Mouse (Mus musculus): ENCODE measurements around the gene Pcbd2. TPM values are rescaled to one million over a fixed set of nuclear protein-coding genes. Genes with fewer than 3 reads are reported as not detected.

Gene Pcbd2
- polyA plus RNA-seq, 1 experiment from 2014 or later: 49.2 TPM

DNA sequence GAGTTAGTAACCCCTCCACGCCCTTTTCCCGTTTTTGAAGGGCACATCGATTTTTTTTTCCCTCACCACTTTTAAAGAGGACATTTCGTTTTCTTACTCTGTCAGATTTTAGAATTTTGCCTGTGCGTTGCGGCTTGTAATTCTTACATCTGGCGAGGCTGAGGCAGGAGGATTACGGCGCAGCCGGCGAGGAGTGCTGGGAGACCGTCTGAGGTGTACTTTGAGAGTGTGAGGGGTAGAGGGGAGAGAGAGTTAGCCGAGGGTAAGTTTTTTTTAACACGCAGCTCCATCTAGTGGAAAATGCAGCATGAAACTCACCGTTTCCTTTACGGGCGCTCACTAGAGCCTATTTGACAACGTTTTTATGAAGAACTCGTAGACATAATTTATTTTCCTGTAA is 671 bp downstream of the Pcbd2 start:
- peak overlapping the region; percentile 70 for H3K4me3 ChIP-seq (ENCODE audit: low read length)
- H3K9ac ChIP-seq (ENCODE audit: low read depth, low read length): peak overlapping the region; percentile 83
- 3% methylated on average over 19 of the region's 19 CpGs for WGBS
- peaks cover 13% of the 10 kb centered on the region; the same call in 1 of the 2 replicates for H3K36me3 ChIP-seq (ENCODE audit: control insufficient read depth, insufficient read depth, low read length)
- peak; percentile 78 for ATAC-seq (ENCODE audit: low FRiP score, low TSS enrichment)
- no peaks in the 10 kb centered on the region for H3K9me3 ChIP-seq (ENCODE audit: control insufficient read depth, low read length)
- peak overlapping the region; percentile 64 for H3K4me2 ChIP-seq (replicated peaks; ENCODE audit: low read depth, low read length)
- peak overlapping the region; percentile 97 for H3K27ac ChIP-seq (ENCODE audit: low read depth, low read length)
- no peaks in the 10 kb centered on the region for H3K4me1 ChIP-seq (ENCODE audit: control insufficient read depth, insufficient read depth, low read length)
- no peaks in the 10 kb centered on the region for H3K27me3 ChIP-seq (ENCODE audit: control insufficient read depth, insufficient read depth, low read length)

DNA sequence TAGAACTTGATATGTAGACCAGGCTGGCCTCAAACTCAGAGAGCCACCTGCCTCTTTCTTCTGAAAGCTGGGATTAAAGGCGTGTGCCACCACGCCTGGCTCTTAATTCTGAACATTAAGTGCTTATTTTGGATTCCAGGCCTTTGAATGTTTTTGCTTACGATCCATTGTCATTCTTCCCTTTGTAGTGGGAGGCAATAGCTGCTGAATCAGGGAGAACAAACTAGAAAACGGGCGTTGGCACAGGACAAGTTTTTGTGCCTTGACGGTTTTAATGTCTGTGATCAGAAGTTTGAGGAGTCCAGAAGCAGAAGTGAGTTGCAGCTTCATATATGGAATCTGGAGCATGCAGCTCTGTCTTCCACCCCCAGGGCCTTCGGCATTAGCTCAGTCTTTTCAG is 3.5 kb downstream of the Pcbd2 start:
- no peak overlapping the region for H3K4me2 ChIP-seq (replicated peaks; ENCODE audit: low read depth, low read length)
- no peaks in the 10 kb centered on the region for H3K27me3 ChIP-seq (ENCODE audit: control insufficient read depth, insufficient read depth, low read length)
- H3K27ac ChIP-seq (ENCODE audit: low read depth, low read length): no peak overlapping the region
- WGBS: 87% methylated on average over 7 of the region's 7 CpGs
- ATAC-seq (ENCODE audit: low FRiP score, low TSS enrichment): no peak
- no peak overlapping the region for H3K4me3 ChIP-seq (ENCODE audit: low read length)
- H3K9ac ChIP-seq (ENCODE audit: low read depth, low read length): no peak overlapping the region
- no peaks in the 10 kb centered on the region for H3K9me3 ChIP-seq (ENCODE audit: control insufficient read depth, low read length)
- H3K36me3 ChIP-seq (ENCODE audit: control insufficient read depth, insufficient read depth, low read length): peaks cover 1% of the 10 kb centered on the region; the same call in 1 of the 2 replicates
- no peaks in the 10 kb centered on the region for H3K4me1 ChIP-seq (ENCODE audit: control insufficient read depth, insufficient read depth, low read length)

DNA sequence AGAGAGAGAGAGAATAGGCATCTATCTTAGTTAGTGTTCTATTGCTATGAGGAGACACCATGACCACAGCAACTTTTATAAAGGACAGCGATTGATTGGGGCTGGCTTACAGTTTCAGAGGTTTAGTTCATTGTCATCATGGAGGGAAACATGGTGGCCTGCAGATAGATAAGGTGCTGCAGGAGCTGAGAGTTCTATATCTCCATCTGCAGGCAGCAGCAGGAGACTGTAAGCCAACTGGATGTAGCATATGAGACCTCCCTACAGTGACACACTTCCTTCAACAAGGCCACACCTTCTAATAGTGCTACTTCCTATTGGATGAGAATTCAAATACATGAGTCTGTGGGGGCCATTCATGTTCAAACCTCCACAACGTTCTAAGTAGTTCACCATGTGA is 5.0 kb downstream of the Pcbd2 start:
- WGBS: 83% methylated on average over 2 of the region's 2 CpGs
- H3K4me2 ChIP-seq (replicated peaks; ENCODE audit: low read depth, low read length): no peak overlapping the region
- no peak overlapping the region for H3K27ac ChIP-seq (ENCODE audit: low read depth, low read length)
- H3K4me3 ChIP-seq (ENCODE audit: low read length): no peak overlapping the region
- no peak overlapping the region for H3K9ac ChIP-seq (ENCODE audit: low read depth, low read length)
- no peaks in the 10 kb centered on the region for H3K27me3 ChIP-seq (ENCODE audit: control insufficient read depth, insufficient read depth, low read length)
- no peaks in the 10 kb centered on the region for H3K9me3 ChIP-seq (ENCODE audit: control insufficient read depth, low read length)
- no peaks in the 10 kb centered on the region for H3K4me1 ChIP-seq (ENCODE audit: control insufficient read depth, insufficient read depth, low read length)
- no peaks in the 10 kb centered on the region for H3K36me3 ChIP-seq (ENCODE audit: control insufficient read depth, insufficient read depth, low read length)
- ATAC-seq (ENCODE audit: low FRiP score, low TSS enrichment): no peak

DNA sequence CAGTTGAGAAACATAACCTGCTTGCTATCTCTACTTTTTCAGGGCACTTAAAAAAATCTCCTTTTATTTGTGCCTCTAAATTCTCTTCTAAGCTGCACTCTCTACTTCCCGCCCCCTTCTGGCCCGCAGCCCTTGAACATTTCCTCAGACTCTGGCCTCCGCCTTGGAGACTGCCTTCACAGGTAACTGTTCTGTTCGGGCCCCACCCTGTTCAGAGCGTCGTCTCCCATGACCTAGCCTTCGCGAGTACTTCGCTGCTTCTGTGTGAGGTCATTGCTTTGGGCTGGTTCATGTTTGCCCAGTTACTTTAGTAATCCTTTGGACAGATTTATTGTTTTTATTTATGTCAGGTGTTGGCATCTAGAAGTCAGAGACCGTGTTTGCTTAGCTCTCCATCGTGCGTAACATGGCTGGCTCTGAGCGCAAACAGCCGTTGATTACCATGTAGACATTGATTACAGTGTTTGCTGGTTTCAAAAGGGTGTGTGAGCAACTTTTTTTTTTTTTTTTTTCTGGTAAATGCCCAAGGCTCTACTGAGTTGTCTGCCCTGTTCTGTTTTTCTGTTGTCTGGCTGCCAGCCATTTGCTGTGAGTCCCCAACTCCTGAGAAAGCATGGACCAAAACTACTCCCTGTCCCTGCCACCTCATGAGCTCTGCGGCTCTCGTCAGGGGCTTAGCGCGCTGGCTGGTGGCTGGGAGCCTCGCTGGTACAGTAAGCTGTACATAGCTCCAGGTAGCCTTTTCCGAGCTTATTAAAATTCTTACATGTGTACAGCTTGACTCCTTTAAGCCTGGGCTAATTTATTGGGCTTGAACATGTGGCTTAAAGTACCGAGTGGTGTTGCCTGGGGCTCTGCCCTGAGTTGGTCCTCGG is 6.7 kb downstream of the Pcbd2 start:
- Histone ChIP-seq H3K9ac (ENCODE audit: low read depth, low read length) (no peak overlapping the region), H3K4me3 (ENCODE audit: low read length) (no peak overlapping the region), H3K9me3 (ENCODE audit: control insufficient read depth, low read length) (no peaks in the 10 kb centered on the region), H3K4me1 (ENCODE audit: control insufficient read depth, insufficient read depth, low read length) (no peaks in the 10 kb centered on the region), H3K27me3 (ENCODE audit: control insufficient read depth, insufficient read depth, low read length) (no peaks in the 10 kb centered on the region), H3K4me2 (replicated peaks; ENCODE audit: low read depth, low read length) (no peak overlapping the region), H3K27ac (ENCODE audit: low read depth, low read length) (no peak overlapping the region), H3K36me3 (ENCODE audit: control insufficient read depth, insufficient read depth, low read length) (no peaks in the 10 kb centered on the region)
- ATAC-seq (ENCODE audit: low FRiP score, low TSS enrichment): no peak
- WGBS: 59% methylated on average over 22 of the region's 22 CpGs

DNA sequence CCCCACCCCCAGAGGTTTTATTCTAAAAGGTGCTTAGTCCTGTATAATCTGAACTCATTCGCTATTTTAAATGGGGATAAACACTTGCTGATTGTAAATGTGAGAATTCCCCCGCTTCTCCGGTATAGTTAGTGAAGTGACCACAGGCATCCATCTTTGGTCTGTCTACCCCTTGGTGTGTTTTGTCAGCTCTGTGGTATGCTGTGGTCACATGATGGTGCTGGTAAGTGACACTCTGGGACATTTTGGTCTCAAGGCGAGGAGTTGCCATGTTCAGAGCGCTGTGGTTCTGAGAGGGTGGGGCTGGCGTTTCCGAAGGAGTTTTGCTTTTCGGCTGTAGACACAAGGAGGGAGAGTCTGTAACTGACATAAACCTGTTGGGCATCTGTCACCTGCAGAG is 10.7 kb downstream of the Pcbd2 start:
- Histone ChIP-seq H3K36me3 (ENCODE audit: control insufficient read depth, insufficient read depth, low read length) (no peaks in the 10 kb centered on the region), H3K4me2 (replicated peaks; ENCODE audit: low read depth, low read length) (no peak overlapping the region), H3K4me3 (ENCODE audit: low read length) (no peak overlapping the region), H3K4me1 (ENCODE audit: control insufficient read depth, insufficient read depth, low read length) (peaks cover 13% of the 10 kb centered on the region; the same call in 1 of the 2 replicates), H3K27me3 (ENCODE audit: control insufficient read depth, insufficient read depth, low read length) (no peaks in the 10 kb centered on the region), H3K9ac (ENCODE audit: low read depth, low read length) (no peak overlapping the region), H3K9me3 (ENCODE audit: control insufficient read depth, low read length) (no peaks in the 10 kb centered on the region), H3K27ac (ENCODE audit: low read depth, low read length) (no peak overlapping the region)
- ATAC-seq (ENCODE audit: low FRiP score, low TSS enrichment): no peak
- 89% methylated on average over 8 of the region's 8 CpGs for WGBS

DNA sequence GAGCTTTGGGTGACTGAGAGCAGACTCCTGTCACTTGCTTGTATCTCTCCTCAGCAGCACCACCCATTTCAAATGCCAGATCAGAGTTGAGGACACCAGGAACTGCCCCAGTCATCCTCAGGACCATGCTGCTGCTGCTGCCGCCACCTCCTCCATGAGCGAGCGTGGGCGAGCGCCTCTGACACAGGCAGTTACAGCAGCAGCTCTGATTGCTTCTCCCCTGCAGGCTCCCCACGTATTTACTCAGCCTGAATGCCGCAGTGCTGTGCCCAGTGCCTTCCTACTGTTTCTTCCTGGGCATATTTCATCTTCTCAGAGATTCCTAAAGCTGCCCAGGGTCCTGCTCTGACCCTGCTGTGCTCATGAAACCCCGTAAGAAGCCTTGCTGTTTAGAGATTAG is 15.1 kb downstream of the Pcbd2 start:
- H3K4me1 ChIP-seq (ENCODE audit: control insufficient read depth, insufficient read depth, low read length): peaks cover 16% of the 10 kb centered on the region; the same call in 1 of the 2 replicates
- no peak overlapping the region for H3K4me3 ChIP-seq (ENCODE audit: low read length)
- H3K9me3 ChIP-seq (ENCODE audit: control insufficient read depth, low read length): 0 out of 2 replicates have a peak, but pooled peaks cover 5% of the 10 kb centered on the region
- no peak overlapping the region for H3K9ac ChIP-seq (ENCODE audit: low read depth, low read length)
- 19% methylated on average over 8 of the region's 8 CpGs for WGBS
- no peaks in the 10 kb centered on the region for H3K27me3 ChIP-seq (ENCODE audit: control insufficient read depth, insufficient read depth, low read length)
- peak overlapping the region; percentile 4; the same call in 1 of the 2 replicates for H3K4me2 ChIP-seq (replicated peaks; ENCODE audit: low read depth, low read length)
- H3K36me3 ChIP-seq (ENCODE audit: control insufficient read depth, insufficient read depth, low read length): no peaks in the 10 kb centered on the region
- no peak overlapping the region for H3K27ac ChIP-seq (ENCODE audit: low read depth, low read length)
- no peak for ATAC-seq (ENCODE audit: low FRiP score, low TSS enrichment)

DNA sequence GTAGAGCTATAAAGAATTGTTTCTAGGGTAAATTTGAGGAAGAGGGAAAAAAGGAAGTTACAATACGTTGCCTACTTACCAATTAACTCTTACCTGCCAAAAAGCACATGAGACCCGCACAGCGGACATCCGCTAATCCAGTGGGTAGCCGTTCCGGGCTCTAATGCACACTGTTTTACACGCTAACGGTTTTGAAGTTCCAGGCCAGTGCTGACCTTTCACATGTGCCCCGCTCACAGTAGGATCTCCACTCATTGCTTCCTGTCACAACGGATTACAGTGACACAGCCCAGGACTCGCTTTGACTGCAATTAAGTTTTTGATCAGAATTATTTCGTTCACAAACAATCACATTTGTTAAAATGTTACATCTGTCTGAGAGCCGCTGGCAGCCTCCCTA is 27.2 kb downstream of the Pcbd2 start:
- no peak overlapping the region for H3K4me3 ChIP-seq (ENCODE audit: low read length)
- no peak for ATAC-seq (ENCODE audit: low FRiP score, low TSS enrichment)
- H3K4me1 ChIP-seq (ENCODE audit: control insufficient read depth, insufficient read depth, low read length): peaks cover 8% of the 10 kb centered on the region
- no peaks in the 10 kb centered on the region for H3K9me3 ChIP-seq (ENCODE audit: control insufficient read depth, low read length)
- no peak overlapping the region for H3K4me2 ChIP-seq (replicated peaks; ENCODE audit: low read depth, low read length)
- H3K27ac ChIP-seq (ENCODE audit: low read depth, low read length): no peak overlapping the region
- 83% methylated on average over 13 of the region's 13 CpGs for WGBS
- no peaks in the 10 kb centered on the region for H3K36me3 ChIP-seq (ENCODE audit: control insufficient read depth, insufficient read depth, low read length)
- no peaks in the 10 kb centered on the region for H3K27me3 ChIP-seq (ENCODE audit: control insufficient read depth, insufficient read depth, low read length)
- H3K9ac ChIP-seq (ENCODE audit: low read depth, low read length): no peak overlapping the region

DNA sequence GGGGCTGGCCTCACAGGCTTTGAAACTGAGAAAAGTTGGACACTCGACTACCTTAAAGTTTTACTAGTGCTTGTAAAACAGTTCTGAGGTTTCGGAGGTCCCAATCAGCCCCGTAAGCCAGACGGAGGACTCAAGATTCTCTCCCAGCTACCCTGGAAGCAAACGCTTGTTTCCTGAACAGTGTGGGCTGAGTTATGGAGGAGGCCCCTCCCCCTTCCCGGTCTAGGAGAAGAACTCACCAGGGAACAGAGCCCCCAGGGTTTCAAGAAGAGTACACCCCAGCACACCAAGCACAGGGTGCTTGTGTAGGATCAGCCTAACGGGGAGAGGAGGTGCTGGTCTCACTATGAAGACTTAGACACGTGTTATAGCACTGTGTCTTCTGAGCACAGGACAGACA is 29.6 kb downstream of the Pcbd2 start:
- no peak overlapping the region for H3K27ac ChIP-seq (ENCODE audit: low read depth, low read length)
- peak; percentile 46 for ATAC-seq (ENCODE audit: low FRiP score, low TSS enrichment)
- peak overlapping the region; percentile 46; the same call in 1 of the 2 replicates for H3K9ac ChIP-seq (ENCODE audit: low read depth, low read length)
- H3K4me3 ChIP-seq (ENCODE audit: low read length): no peak overlapping the region
- H3K9me3 ChIP-seq (ENCODE audit: control insufficient read depth, low read length): no peaks in the 10 kb centered on the region
- no peaks in the 10 kb centered on the region for H3K27me3 ChIP-seq (ENCODE audit: control insufficient read depth, insufficient read depth, low read length)
- H3K4me1 ChIP-seq (ENCODE audit: control insufficient read depth, insufficient read depth, low read length): peaks cover 15% of the 10 kb centered on the region
- peak overlapping the region; percentile 38 for H3K4me2 ChIP-seq (replicated peaks; ENCODE audit: low read depth, low read length)
- 16% methylated on average over 8 of the region's 8 CpGs for WGBS
- H3K36me3 ChIP-seq (ENCODE audit: control insufficient read depth, insufficient read depth, low read length): no peaks in the 10 kb centered on the region

DNA sequence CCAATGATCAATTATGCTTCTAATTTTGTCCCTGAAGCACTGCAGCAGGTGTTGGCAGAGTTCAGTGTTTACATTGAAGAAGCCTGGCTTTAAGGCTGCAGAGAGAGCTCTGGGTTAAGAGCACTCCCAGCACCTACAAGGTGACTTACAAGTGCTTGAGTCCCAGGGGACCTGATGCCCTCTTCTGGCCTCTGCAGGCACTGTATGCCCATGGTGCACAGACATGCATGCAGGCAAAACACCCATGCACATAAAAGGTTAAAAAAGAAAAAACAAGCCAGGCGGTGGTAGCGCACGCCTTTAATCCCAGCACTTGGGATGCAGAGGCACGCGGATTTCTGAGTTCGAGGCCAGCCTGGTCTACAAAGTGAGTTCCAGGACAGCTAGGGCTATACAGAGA is 30.5 kb downstream of the Pcbd2 start:
- Histone ChIP-seq H3K4me2 (replicated peaks; ENCODE audit: low read depth, low read length) (no peak overlapping the region), H3K9ac (ENCODE audit: low read depth, low read length) (no peak overlapping the region), H3K4me1 (ENCODE audit: control insufficient read depth, insufficient read depth, low read length) (peaks cover 15% of the 10 kb centered on the region), H3K36me3 (ENCODE audit: control insufficient read depth, insufficient read depth, low read length) (no peaks in the 10 kb centered on the region), H3K9me3 (ENCODE audit: control insufficient read depth, low read length) (no peaks in the 10 kb centered on the region), H3K27ac (ENCODE audit: low read depth, low read length) (no peak overlapping the region), H3K4me3 (ENCODE audit: low read length) (no peak overlapping the region), H3K27me3 (ENCODE audit: control insufficient read depth, insufficient read depth, low read length) (no peaks in the 10 kb centered on the region)
- no peak for ATAC-seq (ENCODE audit: low FRiP score, low TSS enrichment)
- 87% methylated on average over 6 of the region's 6 CpGs for WGBS
